Mouse (Mus musculus) lung, embryonic 15.5 days (tissue): ENCODE measurements around the gene Mccc1. TPM values are rescaled to one million over a fixed set of nuclear protein-coding genes. Genes with fewer than 3 reads are reported as not detected.
A peak's percentile ranks its signal among the peaks of the same experiment; 100 is the strongest.

ENCODE experiments used
- ATAC-seq: fragments of 200-750 bp; cut with Nextera tagmentation; 2 replicates; pipeline ENCODE4 v1.8.0; 2017; ENCODE audit warnings: moderate number of reproducible peaks, borderline replicate concordance; ENCODE audit not compliant: low FRiP score, low TSS enrichment; ENCODE audit errors: extremely low read depth
- H3K27ac ChIP-seq: fragments of 300-500 bp; sonication (generic); 2 replicates; pipeline ENCODE4 v1.5.1; 2015; ENCODE audit warnings: moderate library complexity, mild to moderate bottlenecking, inconsistent platforms
- H3K27me3 ChIP-seq: fragments of 300-500 bp; sonication (generic); 2 replicates; pipeline ENCODE4 v1.6.1; 2015; ENCODE audit warnings: inconsistent platforms
- H3K36me3 ChIP-seq: fragments of 300-500 bp; sonication (generic); 2 replicates; pipeline ENCODE4 v1.6.1; 2015; ENCODE audit warnings: inconsistent platforms
- H3K4me1 ChIP-seq: fragments of 300-500 bp; sonication (generic); 2 replicates; pipeline ENCODE4 v1.6.1; 2015; ENCODE audit warnings: inconsistent platforms
- H3K4me2 ChIP-seq: fragments of 300-500 bp; sonication (generic); 2 replicates; pipeline ENCODE4 v1.6.1; 2015; ENCODE audit warnings: inconsistent platforms, mild to moderate bottlenecking, moderate library complexity
- H3K4me3 ChIP-seq: fragments of 300-500 bp; sonication (generic); 2 replicates; pipeline ENCODE4 v1.5.1; 2015; ENCODE audit warnings: mild to moderate bottlenecking, inconsistent platforms
- H3K9ac ChIP-seq: fragments of 300-500 bp; sonication (generic); 2 replicates; pipeline ENCODE4 v1.6.1; 2015; ENCODE audit warnings: inconsistent platforms
- H3K9me3 ChIP-seq: fragments of 300-500 bp; sonication (generic); 2 replicates; pipeline ENCODE4 v1.6.1; 2016; ENCODE audit warnings: inconsistent platforms
- WGBS: fragments of 180-500 bp; shearing (Covaris S2); methylation state at CpG from one replicate; pipeline ENCODE4 v1.1.7; 2015; 5-methylcytosine and 5-hydroxymethylcytosine counted together
- polyA plus RNA-seq: library from polyadenylated mRNA; unstranded; fragments of >200 nt; fragmentation: Nextera tagmentation; extraction: Ambion mirVana; gene quantifications from 2 replicates; pipeline ENCODE4 v1.2.1, GENCODE M21; 2015

The Mccc1 gene
- polyA plus RNA-seq: 33.8 and 36.7 TPM in 2 replicates

DNA sequence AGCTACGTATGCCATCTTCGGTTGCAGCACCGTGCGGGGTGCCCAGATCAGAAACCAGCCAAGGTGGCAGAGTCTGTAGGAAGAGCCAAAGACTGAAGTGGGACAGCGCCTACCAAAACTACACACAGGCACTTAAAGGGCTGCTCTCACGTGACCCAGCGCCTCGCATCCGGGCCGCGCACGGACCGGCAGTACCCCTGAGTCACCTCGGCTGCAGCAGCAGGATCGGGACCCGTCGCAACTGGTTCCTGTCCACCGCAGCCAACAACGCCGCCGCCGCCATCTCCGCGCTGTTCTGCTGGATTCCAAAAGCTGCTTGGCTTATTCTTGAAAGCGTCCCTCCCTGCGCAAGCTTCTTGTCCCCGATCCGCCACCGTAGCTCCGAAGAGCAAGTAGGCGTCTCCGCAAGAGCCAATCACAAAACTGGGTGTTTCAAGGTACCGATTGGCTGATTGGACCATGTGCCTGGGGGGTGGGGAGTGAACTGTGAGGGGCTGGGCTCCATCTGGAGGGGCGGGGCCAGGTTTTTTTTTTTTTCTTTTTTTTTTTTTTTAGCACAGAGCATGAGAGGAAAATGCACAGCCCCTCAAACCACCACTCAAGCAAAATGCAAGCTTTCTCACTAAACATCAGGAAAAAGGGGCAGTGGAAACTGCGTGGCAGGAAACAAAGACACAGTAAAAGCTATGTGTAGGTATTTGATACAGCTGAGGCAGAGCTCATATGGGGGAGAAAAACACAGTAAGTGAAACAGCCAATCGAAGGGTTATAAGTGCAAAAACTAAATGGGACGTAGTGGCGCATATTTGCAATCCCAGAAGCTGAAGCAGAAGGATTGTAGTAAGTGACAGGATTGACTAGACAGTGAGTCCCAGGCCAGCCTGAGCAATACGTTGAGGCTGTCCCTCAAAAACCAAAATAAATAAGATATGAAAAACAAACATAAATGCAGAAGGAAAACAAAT is at the start of gene Mccc1:
TSS of gene Mccc1 (minus strand) at position 404 of the 965 bp plus-strand sequence.
- peaks cover 3% of the 10 kb centered on the region; the same call in 1 of the 2 replicates for H3K4me1 ChIP-seq
- H3K4me3 ChIP-seq: peak within 1 kb of the TSS; percentile 81
- 2% methylated on average over 39 of the region's 39 CpGs for WGBS
- H3K27me3 ChIP-seq: no peaks in the 10 kb centered on the region
- H3K9me3 ChIP-seq: no peaks in the 10 kb centered on the region
- ATAC-seq: peak; percentile 100
- H3K9ac ChIP-seq: peak within 1 kb of the TSS; percentile 78
- peak within 1 kb of the TSS; percentile 74 for H3K4me2 ChIP-seq
- peak within 1 kb of the TSS; percentile 91 for H3K27ac ChIP-seq
- H3K36me3 ChIP-seq: no peaks in the 10 kb centered on the region

- H3K4me2 ChIP-seq: no peak overlapping the region
- H3K9ac ChIP-seq: no peak overlapping the region
- no peak overlapping the region for H3K27ac ChIP-seq
- no peaks in the 10 kb centered on the region for H3K9me3 ChIP-seq
- H3K4me1 ChIP-seq: no peaks in the 10 kb centered on the region
- WGBS: 57% methylated on average over 1 of the region's 1 CpGs
- no peak overlapping the region for H3K4me3 ChIP-seq
- H3K27me3 ChIP-seq: no peaks in the 10 kb centered on the region
- no peak for ATAC-seq
- H3K36me3 ChIP-seq: no peaks in the 10 kb centered on the region
Observed at GRCm38 (mm10) chr3:36049106-36049505, 48.6 kb upstream of the Mccc1 start.

GRCm38 (mm10) chr3:36045086-36045485 is 44.6 kb upstream of the Mccc1 start:
- Histone ChIP-seq H3K4me1 (no peaks in the 10 kb centered on the region), H3K4me2 (no peak overlapping the region), H3K9ac (no peak overlapping the region), H3K27me3 (no peaks in the 10 kb centered on the region), H3K4me3 (no peak overlapping the region), H3K36me3 (no peaks in the 10 kb centered on the region), H3K27ac (no peak overlapping the region), H3K9me3 (no peaks in the 10 kb centered on the region)
- ATAC-seq: no peak
- WGBS: 72% methylated on average over 4 of the region's 4 CpGs

GRCm38 (mm10) chr3:36044520-36044919 is 44.0 kb upstream of the Mccc1 start:
- Histone ChIP-seq H3K36me3 (no peaks in the 10 kb centered on the region), H3K9ac (no peak overlapping the region), H3K9me3 (no peaks in the 10 kb centered on the region), H3K27ac (no peak overlapping the region), H3K4me1 (no peaks in the 10 kb centered on the region), H3K4me3 (no peak overlapping the region), H3K27me3 (no peaks in the 10 kb centered on the region), H3K4me2 (no peak overlapping the region)
- ATAC-seq: no peak

DNA sequence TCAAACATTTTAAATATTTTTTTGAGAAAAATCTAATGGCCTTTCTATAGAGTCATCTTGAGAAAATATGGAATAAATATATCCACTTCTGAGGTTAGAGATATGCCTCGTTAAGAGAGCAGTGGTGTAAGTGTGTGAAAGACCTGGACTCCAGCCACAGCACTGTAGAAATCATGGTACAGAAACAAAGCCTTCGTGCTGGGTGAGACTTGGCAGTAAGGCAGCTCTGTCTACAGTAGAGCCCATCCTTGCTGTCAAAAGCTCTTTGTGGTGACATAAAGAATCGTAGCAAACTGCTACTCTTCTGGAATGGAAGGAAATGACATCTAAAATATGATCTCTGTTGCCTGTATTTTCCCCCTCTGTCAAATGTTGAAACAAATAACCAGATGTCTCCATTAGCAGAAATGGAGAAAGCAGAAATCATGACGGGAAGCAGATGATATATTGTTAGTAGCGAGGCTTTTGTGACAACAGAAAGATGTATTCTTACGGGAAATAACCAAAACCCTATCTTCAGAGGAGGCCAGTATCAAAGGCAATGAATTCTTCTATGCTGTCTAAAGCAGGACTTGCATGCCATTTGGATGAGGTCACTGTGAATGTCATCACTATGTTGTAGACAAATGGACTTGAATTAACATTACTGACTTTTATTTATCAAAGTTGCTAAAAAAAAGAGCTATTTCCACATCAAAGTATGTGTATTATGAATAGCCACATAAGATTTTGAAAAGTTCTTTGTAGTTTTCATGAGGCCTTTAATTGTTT is 31.4 kb upstream of the Mccc1 start:
- H3K4me2 ChIP-seq: no peak overlapping the region
- no peak overlapping the region for H3K27ac ChIP-seq

DNA sequence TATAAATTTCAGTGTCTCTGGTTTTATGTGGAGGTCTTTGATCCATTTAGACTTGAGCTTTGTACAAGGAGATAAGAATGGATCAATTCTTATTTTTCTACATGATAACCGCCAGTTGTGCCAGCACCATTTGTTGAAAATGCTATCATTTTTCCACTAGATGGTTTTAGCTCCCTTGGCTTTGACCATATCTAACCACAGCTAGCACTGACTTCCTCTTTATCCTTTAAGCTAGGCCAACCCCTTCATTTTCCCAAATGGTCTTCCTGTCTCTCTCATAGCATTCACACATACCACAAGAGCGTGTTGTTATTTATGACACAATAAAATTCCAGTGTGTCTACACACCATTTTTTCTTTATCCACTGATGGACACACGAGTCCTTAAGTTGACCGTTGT is 29.5 kb upstream of the Mccc1 start:
- 81% methylated on average over 4 of the region's 4 CpGs for WGBS
- H3K27ac ChIP-seq: no peak overlapping the region
- no peaks in the 10 kb centered on the region for H3K9me3 ChIP-seq
- H3K4me1 ChIP-seq: no peaks in the 10 kb centered on the region
- no peak overlapping the region for H3K4me2 ChIP-seq
- H3K36me3 ChIP-seq: no peaks in the 10 kb centered on the region
- no peak overlapping the region for H3K9ac ChIP-seq
- H3K27me3 ChIP-seq: no peaks in the 10 kb centered on the region
- no peak overlapping the region for H3K4me3 ChIP-seq
- ATAC-seq: no peak

More for the DNA sequence above, 31.4 kb upstream of the Mccc1 start:
- H3K4me1 ChIP-seq: no peaks in the 10 kb centered on the region
- WGBS: 42% methylated on average over 6 of the region's 6 CpGs
- no peak for ATAC-seq
- H3K4me3 ChIP-seq: no peak overlapping the region
- no peaks in the 10 kb centered on the region for H3K27me3 ChIP-seq
- no peaks in the 10 kb centered on the region for H3K36me3 ChIP-seq
- no peak overlapping the region for H3K9ac ChIP-seq
- H3K9me3 ChIP-seq: no peaks in the 10 kb centered on the region

DNA sequence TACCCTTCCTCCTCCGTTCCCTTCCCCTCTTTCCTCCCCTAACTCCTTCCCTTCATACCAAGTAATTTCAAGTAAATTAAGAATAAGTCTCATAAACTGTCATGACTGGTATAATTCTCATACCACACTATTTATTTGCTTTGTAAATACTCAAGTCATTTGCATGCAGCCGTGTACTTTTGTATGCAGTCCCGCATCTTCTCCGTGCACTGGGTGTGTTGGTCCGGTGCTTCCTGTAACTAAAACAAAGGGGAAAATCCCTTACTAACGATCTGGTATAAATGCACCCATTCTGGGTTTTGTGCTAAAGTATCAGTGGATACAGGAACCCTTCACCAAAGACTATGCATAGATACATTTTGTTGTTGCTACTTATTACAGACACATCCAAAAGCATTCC is 25.3 kb upstream of the Mccc1 start:
- no peak overlapping the region for H3K4me3 ChIP-seq
- H3K9ac ChIP-seq: no peak overlapping the region
- no peak overlapping the region for H3K27ac ChIP-seq
- H3K36me3 ChIP-seq: no peaks in the 10 kb centered on the region
- no peak for ATAC-seq
- no peaks in the 10 kb centered on the region for H3K4me1 ChIP-seq
- H3K9me3 ChIP-seq: no peaks in the 10 kb centered on the region
- WGBS: 83% methylated on average over 6 of the region's 6 CpGs
- H3K27me3 ChIP-seq: no peaks in the 10 kb centered on the region
- H3K4me2 ChIP-seq: no peak overlapping the region

DNA sequence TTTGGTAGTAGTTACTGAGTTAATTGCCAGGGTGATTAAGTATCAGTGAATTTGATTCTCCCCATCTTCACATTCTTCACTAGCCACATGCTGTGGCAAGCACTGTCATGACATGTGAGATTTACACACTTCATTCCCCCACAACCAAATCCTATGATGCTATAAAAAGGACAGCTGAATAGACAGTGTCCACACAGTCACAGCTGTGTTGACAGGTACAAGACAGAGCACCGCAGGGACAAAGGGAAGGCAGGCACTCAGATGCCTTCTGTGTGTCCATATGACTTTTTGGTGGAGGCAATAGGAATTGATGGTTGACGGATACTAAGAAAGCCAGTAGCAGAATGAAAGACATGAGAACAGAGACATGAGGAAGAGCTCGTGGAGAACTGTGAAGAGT is 10.8 kb upstream of the Mccc1 start:
- Histone ChIP-seq H3K36me3 (no peaks in the 10 kb centered on the region), H3K9me3 (no peaks in the 10 kb centered on the region), H3K4me2 (no peak overlapping the region), H3K27ac (no peak overlapping the region), H3K4me1 (0 out of 2 replicates have a peak, but pooled peaks cover 3% of the 10 kb centered on the region), H3K9ac (no peak overlapping the region), H3K27me3 (no peaks in the 10 kb centered on the region), H3K4me3 (no peak overlapping the region)
- WGBS: 65% methylated on average over 3 of the region's 3 CpGs
- no peak for ATAC-seq

GRCm38 (mm10) chr3:36008411-36009154 is 8.1 kb upstream of the Mccc1 start:
- Histone ChIP-seq H3K4me2 (no peak overlapping the region), H3K4me1 (0 out of 2 replicates have a peak, but pooled peaks cover 3% of the 10 kb centered on the region), H3K27ac (no peak overlapping the region), H3K4me3 (no peak overlapping the region), H3K36me3 (no peaks in the 10 kb centered on the region), H3K27me3 (no peaks in the 10 kb centered on the region), H3K9me3 (no peaks in the 10 kb centered on the region), H3K9ac (no peak overlapping the region)
- WGBS: 54% methylated on average over 4 of the region's 4 CpGs
- no peak for ATAC-seq

DNA sequence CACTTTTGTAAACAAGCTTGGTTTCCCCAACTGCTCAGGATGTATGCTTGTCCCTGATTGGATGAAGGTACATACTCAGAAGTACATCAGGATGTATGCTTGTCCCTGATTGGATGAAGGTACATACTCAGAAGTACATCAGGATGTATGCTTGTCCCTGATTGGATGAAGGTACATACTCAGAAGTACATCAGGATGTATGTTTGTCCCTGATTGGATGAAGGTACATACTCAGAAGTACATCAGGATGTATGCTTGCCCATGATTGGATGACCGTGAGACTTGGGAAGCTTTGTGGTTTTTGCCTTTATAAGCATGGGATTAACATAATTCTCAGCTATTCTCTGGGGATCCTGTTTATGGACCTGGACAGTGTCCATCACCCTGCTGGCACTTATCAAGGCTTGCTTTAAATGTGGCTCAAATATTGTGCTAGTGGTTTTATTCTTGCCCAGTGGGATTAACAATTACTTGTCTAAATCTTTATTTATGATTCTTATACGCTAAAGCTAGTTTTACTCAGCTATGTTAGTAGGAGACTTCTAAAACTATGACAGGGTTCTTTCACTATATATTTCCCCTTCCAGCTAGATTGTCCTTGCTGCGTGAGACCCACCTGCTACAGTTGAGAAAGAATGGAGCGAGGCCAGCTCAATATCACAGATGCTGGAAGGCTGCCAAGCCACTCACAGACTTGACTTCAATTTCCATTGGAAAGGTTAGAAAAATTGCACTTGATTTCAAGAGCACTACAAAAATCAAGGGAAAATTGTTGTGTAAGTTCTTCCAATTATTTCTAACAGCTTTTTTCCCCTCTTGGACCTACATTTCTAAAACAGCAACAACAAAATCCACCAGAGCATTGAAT is 3.8 kb upstream of the Mccc1 start:
- Histone ChIP-seq H3K4me1 (peaks cover 3% of the 10 kb centered on the region; the same call in 1 of the 2 replicates), H3K9ac (no peak overlapping the region), H3K36me3 (no peaks in the 10 kb centered on the region), H3K27ac (no peak overlapping the region), H3K4me3 (no peak overlapping the region), H3K27me3 (no peaks in the 10 kb centered on the region), H3K9me3 (no peaks in the 10 kb centered on the region), H3K4me2 (no peak overlapping the region)
- ATAC-seq: no peak
- WGBS: 38% methylated on average over 4 of the region's 4 CpGs
